23 mouse cellular contexts compared by ENCODE assay signal in genomic region chr8:101329290-101329689, GRCm38 (mm10).
A peak's percentile ranks its signal among the peaks of the same experiment; 100 is the strongest.
DNase-seq lines count a peak whose midpoint lies in the region; ATAC-seq and TF ChIP-seq lines count a peak whose summit lies in the region.
"Had no signal": no experiment of that assay in that cellular context is flagged by ENCODE, and none has a peak within 500 bp of the region (broad histone marks: within the 10 kb centered on the region; RNA-seq: fewer than 3 reads in every experiment).

No protein-coding gene starts in this region.

- no peaks in the 10 kb centered on the region for H3K36me3 ChIP-seq in forebrain, embryonic 15.5 days
- H3K36me3 ChIP-seq: embryonic facial prominence, embryonic 12.5 days; heart, embryonic 13.5 days; hindbrain, embryonic 15.5 days; liver, embryonic 13.5 days; neural tube, embryonic 12.5 days had no signal

- no peaks in the 10 kb centered on the region for H3K9me3 ChIP-seq in forebrain, embryonic 15.5 days
- H3K9me3 ChIP-seq: embryonic facial prominence, embryonic 12.5 days; heart, embryonic 13.5 days; hindbrain, embryonic 15.5 days; liver, embryonic 13.5 days; megakaryocyte, embryonic 14.5 days; neural tube, embryonic 12.5 days had no signal

- 0 out of 2 replicates have a peak, but pooled peaks have one; percentile 51 for ATAC-seq in forebrain, embryonic 15.5 days (replicated peaks)
- ATAC-seq: lung, postnatal 0 days had no signal

- H3K27me3 ChIP-seq in forebrain, embryonic 15.5 days: no peaks in the 10 kb centered on the region
- H3K27me3 ChIP-seq: embryonic facial prominence, embryonic 12.5 days; heart, embryonic 13.5 days; hindbrain, embryonic 15.5 days; liver, embryonic 13.5 days; megakaryocyte, embryonic 14.5 days; neural tube, embryonic 12.5 days had no signal

- H3K27ac ChIP-seq in layer of hippocampus, adult 2 months: 0 out of 2 replicates have a peak overlapping the region, but pooled peaks have one; percentile 18
- 0 out of 2 replicates have a peak overlapping the region, but pooled peaks have one; percentile 12 for H3K27ac ChIP-seq in forebrain, embryonic 15.5 days (replicated peaks)
- H3K27ac ChIP-seq: embryonic facial prominence, embryonic 12.5 days; heart, embryonic 13.5 days; hindbrain, embryonic 15.5 days; liver, embryonic 13.5 days; neural tube, embryonic 12.5 days had no signal

- H3K4me3 ChIP-seq in layer of hippocampus, adult 2 months: no peak overlapping the region
- H3K4me3 ChIP-seq in forebrain, embryonic 15.5 days: no peak overlapping the region
- H3K4me3 ChIP-seq: embryonic facial prominence, embryonic 12.5 days; heart, embryonic 13.5 days; hindbrain, embryonic 15.5 days; liver, embryonic 13.5 days; megakaryocyte, embryonic 14.5 days; neural tube, embryonic 12.5 days had no signal

- WGBS in forebrain, embryonic 15.5 days: 5% methylated on average over 2 of the region's 2 CpGs

- H3K4me2 ChIP-seq in forebrain, embryonic 15.5 days (replicated peaks): no peak overlapping the region
- H3K4me2 ChIP-seq: embryonic facial prominence, embryonic 12.5 days; heart, embryonic 13.5 days; hindbrain, embryonic 15.5 days; liver, embryonic 13.5 days; neural tube, embryonic 12.5 days had no signal

- TF ChIP-seq CTCF in layer of hippocampus, adult 2 months (conservative IDR thresholded peaks at IDR 0.05): no peak

- H3K9ac ChIP-seq in forebrain, embryonic 15.5 days (replicated peaks): no peak overlapping the region
- H3K9ac ChIP-seq: embryonic facial prominence, embryonic 12.5 days; heart, embryonic 13.5 days; hindbrain, embryonic 15.5 days; liver, embryonic 13.5 days; neural tube, embryonic 12.5 days had no signal

- H3K4me1 ChIP-seq in forebrain, embryonic 15.5 days: no peaks in the 10 kb centered on the region; the same call in 1 of the 2 replicates
- H3K4me1 ChIP-seq: embryonic facial prominence, embryonic 12.5 days; heart, embryonic 13.5 days; liver, embryonic 13.5 days; megakaryocyte, embryonic 14.5 days; neural tube, embryonic 12.5 days had no signal

- DNase-seq in layer of hippocampus, adult 2 months (ENCODE audit: low spot score in 2 of 2): no peak
- no peak for DNase-seq in layer of hippocampus, adult 8-10 months (ENCODE audit: low spot score in 2 of 2)
- peak; percentile 58 for DNase-seq in embryo, embryonic 10.5 days (ENCODE audit: low spot score)
- DNase-seq in mesoderm, embryonic 11.5 days (ENCODE audit: low read depth, low spot score): peak; percentile 30
- no peak for DNase-seq in adrenal gland, postnatal 14 days
- no peak for DNase-seq in urinary bladder, postnatal 25 days (ENCODE audit: low spot score)
- no peak for DNase-seq in thymus, postnatal 36 days
- DNase-seq: adrenal gland, adult 2 months; B cell, adult 2 months; cerebellum, adult 2 months; gastrocnemius, postnatal 25 days; kidney, adult 2 months; kidney, postnatal 4 days; layer of hippocampus, postnatal 36 days; left cerebral cortex, postnatal 4 days; liver, embryonic 13.5 days had no signal

Comparison
In these comparisons a context has a peak if more than half of its experiments do, and no peak if none do; other contexts are left out.
1. DNase-seq: peak in embryo, embryonic 10.5 days (single experiment) and mesoderm, embryonic 11.5 days (single experiment); none in layer of hippocampus, adult 2 months (0 of 2), layer of hippocampus, adult 8-10 months (0 of 2), adrenal gland, postnatal 14 days (single experiment), urinary bladder, postnatal 25 days (single experiment) and thymus, postnatal 36 days (0 of 2).